Mouse (Mus musculus): Measurements from ENCODE around the gene Gm47841.

Gene Gm47841

GRCm38 (mm10) chr15:101075150-101075549 lies 28.0 kb upstream of the Gm47841 start:
- DNase-seq (ENCODE audit: low read depth, low spot score): no peak

GRCm38 (mm10) chr15:101074067-101074466 lies 26.9 kb upstream of the Gm47841 start:
- DNase-seq (ENCODE audit: low read depth, low spot score): no peak

GRCm38 (mm10) chr15:101072736-101073135 lies 25.5 kb upstream of the Gm47841 start:
- no peak for DNase-seq (ENCODE audit: low read depth, low spot score)

GRCm38 (mm10) chr15:101070762-101071161 lies 23.6 kb upstream of the Gm47841 start:
- no peak for DNase-seq (ENCODE audit: low read depth, low spot score)

GRCm38 (mm10) chr15:101069641-101070190 lies 22.5 kb upstream of the Gm47841 start:
- DNase-seq (ENCODE audit: low read depth, low spot score): no peak

- no peak for DNase-seq (ENCODE audit: low read depth, low spot score)
Observed at GRCm38 (mm10) chr15:101068671-101069070, 21.5 kb upstream of the Gm47841 start.

GRCm38 (mm10) chr15:101068029-101068428 lies 20.8 kb upstream of the Gm47841 start:
- DNase-seq (ENCODE audit: low read depth, low spot score): no peak

- DNase-seq (ENCODE audit: low read depth, low spot score): no peak
Observed at GRCm38 (mm10) chr15:101066920-101067696, 19.9 kb upstream of the Gm47841 start.

GRCm38 (mm10) chr15:101066364-101066847 lies 19.2 kb upstream of the Gm47841 start:
- no peak for DNase-seq (ENCODE audit: low read depth, low spot score)

GRCm38 (mm10) chr15:101065069-101065468 lies 17.9 kb upstream of the Gm47841 start:
- DNase-seq (ENCODE audit: low read depth, low spot score): no peak

GRCm38 (mm10) chr15:101060280-101060852 lies 13.2 kb upstream of the Gm47841 start:
- DNase-seq (ENCODE audit: low read depth, low spot score): no peak

GRCm38 (mm10) chr15:101059570-101060279 lies 12.5 kb upstream of the Gm47841 start:
- DNase-seq (ENCODE audit: low read depth, low spot score): no peak

- peak; percentile 38 for DNase-seq (ENCODE audit: low read depth, low spot score)
Observed at GRCm38 (mm10) chr15:101056225-101056624, 9.0 kb upstream of the Gm47841 start.

- DNase-seq (ENCODE audit: low read depth, low spot score): no peak
Observed at GRCm38 (mm10) chr15:101054541-101054940, 7.3 kb upstream of the Gm47841 start.

- no peak for DNase-seq (ENCODE audit: low read depth, low spot score)
Observed at GRCm38 (mm10) chr15:101053832-101054459, 6.7 kb upstream of the Gm47841 start.

- DNase-seq (ENCODE audit: low read depth, low spot score): no peak
Observed at GRCm38 (mm10) chr15:101052560-101053501, 5.6 kb upstream of the Gm47841 start.

- no peak for DNase-seq (ENCODE audit: low read depth, low spot score)
Observed at GRCm38 (mm10) chr15:101051869-101052268, 4.7 kb upstream of the Gm47841 start.

- no peak for DNase-seq (ENCODE audit: low read depth, low spot score)
Observed at GRCm38 (mm10) chr15:101048338-101048896, 1.2 kb upstream of the Gm47841 start.

- DNase-seq (ENCODE audit: low read depth, low spot score): no peak
Observed at GRCm38 (mm10) chr15:101046527-101047193, 537 bp downstream of the Gm47841 start.

All from telencephalon, adult 2 months (tissue).